Mouse (Mus musculus) embryonic facial prominence, embryonic 13.5 days (tissue): ENCODE results near the gene Cplx3. TPM values are rescaled to one million over a fixed set of nuclear protein-coding genes. Genes with fewer than 3 reads are reported as not detected.

ENCODE experiments used
- ATAC-seq: fragments of 200-750 bp; cut with Nextera tagmentation; 2 replicates; pipeline ENCODE4 v1.8.0; 2017; ENCODE audit warnings: low read depth; ENCODE audit not compliant: insufficient number of reproducible peaks, insufficient read depth, low FRiP score, low TSS enrichment
- H3K27ac ChIP-seq: fragments of 300-500 bp; sonication (generic); 2 replicates; pipeline ENCODE4 v1.5.1; 2015; ENCODE audit warnings: moderate library complexity, mild to moderate bottlenecking, inconsistent platforms
- H3K27me3 ChIP-seq: fragments of 300-500 bp; sonication (generic); 2 replicates; pipeline ENCODE4 v1.6.1; 2015; ENCODE audit warnings: mild to moderate bottlenecking, inconsistent platforms
- H3K36me3 ChIP-seq: fragments of 300-500 bp; sonication (generic); 2 replicates; pipeline ENCODE4 v1.6.1; 2015; ENCODE audit warnings: mild to moderate bottlenecking, inconsistent platforms
- H3K4me1 ChIP-seq: fragments of 300-500 bp; sonication (generic); 2 replicates; pipeline ENCODE4 v1.6.1; 2015; ENCODE audit warnings: inconsistent platforms
- H3K4me2 ChIP-seq: fragments of 300-500 bp; sonication (generic); 2 replicates; pipeline ENCODE4 v1.6.1; 2015; ENCODE audit warnings: moderate library complexity, mild to moderate bottlenecking, inconsistent platforms
- H3K4me3 ChIP-seq: fragments of 300-500 bp; sonication (generic); 2 replicates; pipeline ENCODE4 v1.5.1; 2015; ENCODE audit warnings: mild to moderate bottlenecking, inconsistent platforms
- H3K9ac ChIP-seq: fragments of 300-500 bp; sonication (generic); 2 replicates; pipeline ENCODE4 v1.6.1; 2015; ENCODE audit warnings: mild to moderate bottlenecking, inconsistent platforms
- H3K9me3 ChIP-seq: fragments of 300-500 bp; sonication (generic); 2 replicates; pipeline ENCODE4 v1.6.1; 2016; ENCODE audit warnings: inconsistent platforms
- WGBS: fragments of 180-500 bp; shearing (Covaris S2); methylation state at CpG from one replicate; pipeline ENCODE4 v1.1.7; 2015; ENCODE audit warnings: mixed read lengths; 5-methylcytosine and 5-hydroxymethylcytosine counted together
- polyA plus RNA-seq: library from polyadenylated mRNA; unstranded; fragments of >200 nt; fragmentation: Nextera tagmentation; extraction: Ambion mirVana; gene quantifications from 2 replicates; pipeline ENCODE4 v1.2.1, GENCODE M21; 2015

The Cplx3 gene
- polyA plus RNA-seq, 1 experiment from 2014 or later: not detected

DNA sequence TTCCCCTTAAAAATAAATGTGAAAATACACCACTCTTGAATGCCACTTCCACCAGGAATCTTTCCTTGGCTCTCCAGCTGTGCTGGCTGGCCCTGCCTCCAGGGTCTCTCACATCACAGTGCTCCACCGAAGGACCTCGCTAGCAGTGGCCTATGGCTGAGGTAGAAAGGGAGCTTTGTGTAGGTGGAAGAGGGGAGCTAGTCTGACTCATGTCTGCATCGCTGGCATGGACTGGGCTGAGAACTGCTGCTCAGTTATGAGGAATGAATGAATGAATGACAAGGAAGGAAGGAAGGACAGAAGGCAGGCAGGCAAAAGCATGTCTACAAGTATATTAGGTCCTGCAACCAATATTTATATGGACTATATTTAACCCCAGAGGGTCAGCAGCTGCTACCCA, 31.2 kb upstream of the Cplx3 start:
- no peaks in the 10 kb centered on the region for H3K27me3 ChIP-seq
- peaks cover 60% of the 10 kb centered on the region for H3K4me1 ChIP-seq
- no peak for ATAC-seq
- peaks cover 12% of the 10 kb centered on the region for H3K36me3 ChIP-seq
- H3K27ac ChIP-seq: peak overlapping the region; percentile 89
- H3K9ac ChIP-seq: peak overlapping the region; percentile 49; the same call in 1 of the 2 replicates
- no peak overlapping the region for H3K4me3 ChIP-seq
- H3K9me3 ChIP-seq: no peaks in the 10 kb centered on the region
- H3K4me2 ChIP-seq: peak overlapping the region; percentile 53
- WGBS: 24% methylated on average over 3 of the region's 3 CpGs

DNA sequence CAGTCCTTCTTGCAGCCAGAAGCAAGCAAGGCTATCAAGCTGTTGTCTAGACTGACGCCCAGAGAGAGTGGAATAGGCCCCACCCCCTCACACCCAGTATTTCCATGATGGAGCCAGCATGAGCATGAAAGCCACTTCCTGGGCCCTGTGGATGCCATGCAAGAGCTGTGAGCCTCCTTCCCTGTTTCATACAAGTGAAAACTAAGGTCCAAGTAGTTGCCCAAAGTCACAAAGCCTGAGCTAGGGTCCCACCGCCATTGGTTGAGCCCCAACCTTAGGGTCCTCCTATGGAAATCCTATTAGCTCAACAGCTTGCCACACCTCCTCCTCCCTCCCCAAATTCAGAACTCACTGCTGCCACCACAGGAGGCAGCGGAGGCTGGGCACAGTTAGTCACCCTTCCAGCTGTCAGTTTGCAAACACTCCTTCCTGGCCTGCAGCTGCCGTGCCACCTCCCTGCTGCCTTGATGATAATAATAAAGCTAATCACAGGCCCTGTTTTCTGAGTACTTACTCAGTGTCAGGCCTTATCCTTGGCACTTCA, 27.5 kb upstream of the Cplx3 start:
- peaks cover 23% of the 10 kb centered on the region for H3K4me1 ChIP-seq
- H3K9ac ChIP-seq: no peak overlapping the region
- 40% methylated on average over 4 of the region's 4 CpGs for WGBS
- no peak overlapping the region for H3K4me3 ChIP-seq
- no peak overlapping the region for H3K27ac ChIP-seq
- no peak for ATAC-seq
- H3K4me2 ChIP-seq: no peak overlapping the region
- peaks cover 42% of the 10 kb centered on the region for H3K36me3 ChIP-seq
- no peaks in the 10 kb centered on the region for H3K9me3 ChIP-seq
- no peaks in the 10 kb centered on the region for H3K27me3 ChIP-seq

DNA sequence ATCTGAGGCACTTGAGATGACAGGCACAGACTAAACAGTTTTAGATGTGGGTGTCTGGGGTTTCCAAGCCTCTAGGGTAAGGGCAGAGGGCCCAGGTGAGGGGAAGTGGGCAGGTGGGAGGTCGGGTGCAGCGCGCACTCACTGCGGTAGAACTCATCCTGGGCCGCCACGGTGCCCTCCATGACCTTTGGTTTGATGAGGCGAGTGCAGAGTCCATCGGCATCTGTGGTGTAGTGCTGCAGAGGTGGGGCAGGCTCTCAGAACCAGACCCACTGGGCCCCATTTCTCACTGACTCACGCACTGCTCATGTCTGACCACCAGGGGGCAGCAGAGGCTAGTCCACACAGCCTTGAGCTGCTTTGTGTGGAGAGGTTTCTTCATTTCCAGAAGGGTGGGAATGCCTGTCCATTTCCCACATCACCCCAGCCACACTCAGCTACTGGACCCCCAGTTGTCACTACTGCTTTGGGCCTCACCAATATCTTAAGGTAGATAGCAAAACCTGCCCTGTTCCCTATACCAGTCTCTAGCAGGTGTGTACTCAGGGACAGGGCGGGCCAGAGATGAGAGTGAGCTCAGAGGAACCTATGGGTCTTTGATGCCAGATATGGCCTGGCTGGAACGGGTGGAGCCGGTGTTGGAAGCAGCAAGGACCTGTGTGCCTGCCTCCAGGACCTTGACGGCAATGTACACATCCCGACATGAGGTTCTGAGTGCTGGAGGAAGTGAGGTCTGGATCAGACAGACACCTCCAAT, 23.2 kb upstream of the Cplx3 start:
- Histone ChIP-seq H3K4me3 (no peak overlapping the region), H3K4me2 (no peak overlapping the region), H3K36me3 (peaks cover 79% of the 10 kb centered on the region), H3K9me3 (no peaks in the 10 kb centered on the region), H3K27ac (no peak overlapping the region), H3K9ac (no peak overlapping the region), H3K4me1 (peaks cover 3% of the 10 kb centered on the region), H3K27me3 (no peaks in the 10 kb centered on the region)
- WGBS: 71% methylated on average over 14 of the region's 14 CpGs
- peak; percentile 50; the same call in 1 of the 2 replicates for ATAC-seq

DNA sequence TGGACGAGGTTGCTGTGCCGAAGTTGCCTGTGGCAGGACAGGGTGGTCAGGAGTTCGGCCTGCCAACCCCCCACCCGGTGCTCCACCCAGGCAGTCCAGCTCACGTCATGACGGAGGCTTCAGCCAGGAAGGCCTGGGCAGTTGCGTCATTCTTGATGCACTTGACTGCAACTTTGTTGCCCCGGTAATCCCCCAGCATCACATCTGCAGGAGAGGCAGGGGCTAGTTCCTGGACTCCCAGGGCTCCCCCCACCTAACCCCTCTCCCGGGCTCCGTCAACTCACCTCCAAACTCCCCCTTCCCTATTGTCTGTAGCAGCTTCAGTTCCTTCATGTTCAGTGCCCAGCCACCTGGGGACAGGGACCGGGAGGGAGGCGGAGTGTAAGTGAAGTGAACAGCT, 22.6 kb upstream of the Cplx3 start:
- 92% methylated on average over 12 of the region's 12 CpGs for WGBS
- Histone ChIP-seq H3K9ac (no peak overlapping the region), H3K36me3 (peaks cover 80% of the 10 kb centered on the region), H3K4me1 (no peaks in the 10 kb centered on the region), H3K4me2 (no peak overlapping the region), H3K27me3 (no peaks in the 10 kb centered on the region), H3K9me3 (no peaks in the 10 kb centered on the region), H3K27ac (no peak overlapping the region), H3K4me3 (no peak overlapping the region)
- ATAC-seq: 0 out of 2 replicates have a peak, but pooled peaks have one; percentile 5

DNA sequence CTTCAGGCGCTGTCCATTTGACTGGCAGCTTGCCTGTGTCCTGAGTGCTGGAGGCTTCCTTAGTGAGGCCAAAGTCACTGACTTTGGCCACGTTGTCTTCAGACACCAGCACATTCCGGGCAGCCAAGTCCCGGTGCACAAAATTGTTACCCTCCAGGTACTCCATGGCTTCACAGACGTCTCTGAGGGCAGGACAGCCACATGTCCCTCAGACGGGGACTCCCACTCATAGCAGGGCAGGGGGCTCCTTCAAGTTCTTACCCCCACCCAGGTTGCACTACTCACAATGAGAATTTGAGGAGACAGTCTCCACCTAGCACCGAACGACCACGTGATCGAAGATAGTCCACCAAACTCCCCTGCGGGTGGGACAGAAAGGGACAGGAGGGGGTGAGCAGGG, 21.8 kb upstream of the Cplx3 start:
- WGBS: 91% methylated on average over 11 of the region's 11 CpGs
- Histone ChIP-seq H3K27me3 (no peaks in the 10 kb centered on the region), H3K9me3 (no peaks in the 10 kb centered on the region), H3K9ac (no peak overlapping the region), H3K36me3 (peaks cover 80% of the 10 kb centered on the region), H3K4me2 (no peak overlapping the region), H3K27ac (no peak overlapping the region), H3K4me1 (no peaks in the 10 kb centered on the region), H3K4me3 (no peak overlapping the region)
- no peak for ATAC-seq

DNA sequence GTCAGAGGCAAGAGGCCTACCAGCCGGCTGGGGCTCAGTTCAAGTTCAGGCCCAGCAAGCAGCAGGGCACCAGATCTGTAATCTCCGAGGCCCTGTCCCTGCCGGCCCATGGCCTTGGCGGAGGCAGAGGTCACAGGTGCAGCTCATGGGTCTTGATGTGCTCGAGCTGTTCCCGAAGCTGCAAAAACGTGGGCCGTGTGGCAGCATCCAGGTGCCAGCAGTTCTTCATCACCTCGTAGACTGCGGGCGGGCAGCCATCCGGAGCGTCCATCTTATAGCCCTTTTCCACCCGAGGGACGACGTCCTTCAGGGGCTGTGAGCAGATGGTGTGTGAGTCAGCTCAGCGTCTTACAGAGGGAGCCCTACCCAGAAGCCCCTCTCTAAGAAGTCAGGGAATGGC, 21.1 kb upstream of the Cplx3 start:
- no peak overlapping the region for H3K9ac ChIP-seq
- H3K27me3 ChIP-seq: no peaks in the 10 kb centered on the region
- peaks cover 78% of the 10 kb centered on the region for H3K36me3 ChIP-seq
- H3K27ac ChIP-seq: no peak overlapping the region
- 88% methylated on average over 17 of the region's 17 CpGs for WGBS
- no peak overlapping the region for H3K4me2 ChIP-seq
- H3K4me3 ChIP-seq: no peak overlapping the region
- H3K4me1 ChIP-seq: no peaks in the 10 kb centered on the region
- H3K9me3 ChIP-seq: no peaks in the 10 kb centered on the region
- no peak for ATAC-seq

DNA sequence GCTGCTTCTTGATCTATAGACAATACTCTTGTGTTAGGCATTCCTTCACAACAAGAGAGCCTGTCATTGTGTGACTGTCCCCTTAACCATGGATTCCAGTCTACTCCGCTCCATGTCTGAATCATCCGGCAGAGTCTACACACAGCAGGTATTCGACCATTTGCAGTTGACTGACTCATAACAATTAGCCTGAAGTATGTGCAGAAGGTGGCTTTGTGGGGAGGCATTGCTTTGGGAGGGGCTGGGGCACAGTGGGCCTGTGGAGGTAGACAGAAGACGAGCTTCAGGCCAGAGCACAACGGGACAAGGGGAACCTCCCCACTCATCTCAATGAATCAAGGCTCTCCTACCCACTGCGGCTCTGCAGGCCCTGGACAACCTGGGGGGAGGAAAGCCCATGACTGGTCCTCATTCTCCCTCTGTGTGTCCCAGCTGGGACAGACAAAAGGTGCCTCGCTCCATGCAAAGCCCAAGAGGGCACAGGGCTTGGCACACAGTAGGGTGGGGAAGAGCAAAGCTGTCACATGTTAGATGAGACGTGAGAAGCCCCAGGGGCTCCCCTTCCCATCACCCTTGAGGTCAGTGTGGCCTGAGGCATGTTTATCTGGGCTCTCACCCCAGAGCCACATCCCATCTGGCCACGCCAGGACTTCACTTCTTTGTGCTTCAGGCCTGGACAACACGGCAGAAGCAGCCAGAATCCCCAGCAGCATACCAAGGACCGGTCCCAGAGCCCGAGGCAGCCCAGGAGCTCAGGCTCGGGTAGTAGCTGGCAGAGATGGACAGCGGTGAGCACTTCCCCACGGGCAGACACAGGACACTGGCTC, 19.8 kb upstream of the Cplx3 start:
- Histone ChIP-seq H3K27me3 (no peaks in the 10 kb centered on the region), H3K4me1 (no peaks in the 10 kb centered on the region), H3K36me3 (peaks cover 65% of the 10 kb centered on the region), H3K4me3 (no peak overlapping the region), H3K4me2 (no peak overlapping the region), H3K9me3 (no peaks in the 10 kb centered on the region), H3K27ac (no peak overlapping the region), H3K9ac (no peak overlapping the region)
- WGBS: 83% methylated on average over 15 of the region's 15 CpGs
- no peak for ATAC-seq

DNA sequence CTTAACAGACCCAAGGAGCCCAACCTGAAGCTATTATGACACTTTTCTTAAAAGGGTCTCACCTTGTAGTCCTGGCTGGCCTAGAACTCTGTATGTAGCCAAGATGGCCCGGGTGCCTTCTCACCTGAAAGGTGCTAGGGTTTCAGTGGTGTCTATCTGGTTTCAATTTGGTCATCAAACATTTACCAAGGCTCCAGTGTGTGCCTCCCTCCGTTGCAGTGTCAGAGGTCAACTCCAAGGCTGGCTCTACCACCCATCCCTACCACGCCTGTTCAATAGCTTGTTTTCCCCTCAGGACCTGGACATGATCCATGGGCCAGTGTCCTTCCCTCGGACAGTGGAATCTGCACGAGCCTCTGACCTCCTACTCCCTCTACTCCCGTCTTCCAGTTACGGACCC, 18.2 kb upstream of the Cplx3 start:
- Histone ChIP-seq H3K36me3 (peaks cover 49% of the 10 kb centered on the region), H3K27ac (no peak overlapping the region), H3K4me2 (no peak overlapping the region), H3K27me3 (no peaks in the 10 kb centered on the region), H3K4me1 (no peaks in the 10 kb centered on the region), H3K4me3 (no peak overlapping the region), H3K9me3 (no peaks in the 10 kb centered on the region), H3K9ac (no peak overlapping the region)
- 72% methylated on average over 7 of the region's 7 CpGs for WGBS
- ATAC-seq: no peak

DNA sequence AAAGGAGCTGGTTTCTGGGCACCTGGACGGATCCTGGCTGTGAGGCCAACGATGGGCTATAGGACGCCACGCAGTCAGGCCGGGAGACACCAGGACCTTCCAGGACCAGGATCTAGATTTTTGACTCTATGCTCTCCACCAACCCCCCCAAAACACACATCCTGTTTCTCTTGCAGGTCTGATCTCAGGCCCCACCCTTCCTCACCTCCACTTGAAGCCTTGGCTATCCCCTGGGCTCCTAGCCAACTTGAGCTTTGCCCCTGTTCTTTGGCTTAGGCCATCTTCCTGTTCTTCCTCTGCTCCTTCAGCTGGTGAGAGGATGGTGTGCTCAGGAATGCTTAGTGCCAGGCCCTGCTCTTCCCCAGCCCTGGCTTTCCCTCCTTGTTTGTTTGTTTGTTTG, 14.6 kb upstream of the Cplx3 start, which contains the start of gene Lman1l:
Gene Lman1l, minus strand, starts transcription at position 101 of the 400 bp plus-strand sequence.
- Histone ChIP-seq H3K9me3 (no peaks in the 10 kb centered on the region), H3K4me2 (no peak within 1 kb of the TSS), H3K4me3 (no peak within 1 kb of the TSS), H3K36me3 (peaks cover 13% of the 10 kb centered on the region), H3K9ac (no peak within 1 kb of the TSS), H3K27me3 (no peaks in the 10 kb centered on the region), H3K27ac (no peak within 1 kb of the TSS), H3K4me1 (no peaks in the 10 kb centered on the region)
- no peak for ATAC-seq
- 92% methylated on average over 5 of the region's 5 CpGs for WGBS

DNA sequence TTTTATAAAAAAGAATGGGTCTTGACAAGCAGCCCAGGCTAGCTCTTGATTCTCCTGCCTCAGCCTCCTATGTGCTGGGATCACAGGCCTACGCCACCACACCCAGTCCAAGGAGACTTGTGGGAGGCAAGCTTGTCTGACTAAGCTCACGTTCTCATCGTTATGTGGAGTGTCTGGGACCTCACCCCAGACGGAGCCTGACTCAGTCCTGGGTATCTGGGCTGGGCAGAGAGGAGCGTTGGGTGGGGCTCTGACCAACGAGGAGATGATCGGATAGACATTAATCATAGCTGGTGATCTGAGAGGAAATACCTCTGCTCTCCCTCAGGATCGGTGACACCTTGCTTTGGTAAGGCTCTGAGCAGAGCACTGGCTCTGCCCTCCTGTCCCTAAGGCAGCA, 12.8 kb upstream of the Cplx3 start:
- no peak overlapping the region for H3K9ac ChIP-seq
- no peak for ATAC-seq
- no peak overlapping the region for H3K4me3 ChIP-seq
- no peaks in the 10 kb centered on the region for H3K4me1 ChIP-seq
- no peaks in the 10 kb centered on the region for H3K36me3 ChIP-seq
- H3K27me3 ChIP-seq: no peaks in the 10 kb centered on the region
- no peaks in the 10 kb centered on the region for H3K9me3 ChIP-seq
- WGBS: 75% methylated on average over 8 of the region's 8 CpGs
- H3K27ac ChIP-seq: no peak overlapping the region
- no peak overlapping the region for H3K4me2 ChIP-seq

DNA sequence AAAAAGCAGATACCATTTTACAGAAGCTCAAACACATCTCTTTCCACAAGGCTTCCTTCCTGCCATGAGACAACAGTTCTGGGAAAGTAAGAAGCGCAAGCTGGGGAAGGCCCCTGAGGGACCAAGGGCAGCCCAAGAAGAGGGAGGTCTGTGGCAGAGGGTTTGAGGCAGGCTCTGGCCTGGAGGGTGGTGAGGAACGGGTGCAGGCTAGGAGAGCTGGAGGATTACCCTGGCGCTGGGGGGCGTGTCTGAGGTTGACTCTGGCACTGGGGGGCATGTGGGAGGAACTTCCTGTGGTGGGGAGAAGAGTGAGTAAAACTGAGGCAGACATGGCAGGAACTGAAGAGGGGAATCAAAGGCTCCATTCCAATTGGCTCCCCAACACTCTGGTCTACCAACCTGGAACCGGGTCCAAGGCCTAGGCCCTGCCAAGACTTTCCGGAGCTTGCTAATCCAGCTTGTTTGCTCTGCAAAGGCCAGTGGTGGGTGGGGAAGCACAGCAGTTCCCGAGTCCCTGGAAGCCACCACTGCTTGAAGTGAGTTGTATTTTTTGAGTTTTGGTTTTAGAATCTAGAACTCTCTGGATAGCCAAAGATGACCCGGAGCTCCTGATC, 11.6 kb upstream of the Cplx3 start:
- Histone ChIP-seq H3K27ac (no peak overlapping the region), H3K9me3 (no peaks in the 10 kb centered on the region), H3K4me3 (no peak overlapping the region), H3K36me3 (no peaks in the 10 kb centered on the region), H3K9ac (no peak overlapping the region), H3K4me1 (no peaks in the 10 kb centered on the region), H3K27me3 (no peaks in the 10 kb centered on the region), H3K4me2 (no peak overlapping the region)
- no peak for ATAC-seq
- WGBS: 78% methylated on average over 8 of the region's 8 CpGs
